Mouse (Mus musculus) embryonic facial prominence, embryonic 13.5 days (tissue): ENCODE data around the gene Nhlrc3. TPM values are rescaled to one million over a fixed set of nuclear protein-coding genes. Genes with fewer than 3 reads are reported as not detected.

Experiments used
- ATAC-seq: fragments of 200-750 bp; cut with Nextera tagmentation; 2 replicates; pipeline ENCODE4 v1.8.0; 2017; ENCODE audit warnings: low read depth; ENCODE audit not compliant: insufficient number of reproducible peaks, insufficient read depth, low FRiP score, low TSS enrichment
- H3K27ac ChIP-seq: fragments of 300-500 bp; sonication (generic); 2 replicates; pipeline ENCODE4 v1.5.1; 2015; ENCODE audit warnings: moderate library complexity, mild to moderate bottlenecking, inconsistent platforms
- H3K27me3 ChIP-seq: fragments of 300-500 bp; sonication (generic); 2 replicates; pipeline ENCODE4 v1.6.1; 2015; ENCODE audit warnings: mild to moderate bottlenecking, inconsistent platforms
- H3K36me3 ChIP-seq: fragments of 300-500 bp; sonication (generic); 2 replicates; pipeline ENCODE4 v1.6.1; 2015; ENCODE audit warnings: mild to moderate bottlenecking, inconsistent platforms
- H3K4me1 ChIP-seq: fragments of 300-500 bp; sonication (generic); 2 replicates; pipeline ENCODE4 v1.6.1; 2015; ENCODE audit warnings: inconsistent platforms
- H3K4me2 ChIP-seq: fragments of 300-500 bp; sonication (generic); 2 replicates; pipeline ENCODE4 v1.6.1; 2015; ENCODE audit warnings: moderate library complexity, mild to moderate bottlenecking, inconsistent platforms
- H3K4me3 ChIP-seq: fragments of 300-500 bp; sonication (generic); 2 replicates; pipeline ENCODE4 v1.5.1; 2015; ENCODE audit warnings: mild to moderate bottlenecking, inconsistent platforms
- H3K9ac ChIP-seq: fragments of 300-500 bp; sonication (generic); 2 replicates; pipeline ENCODE4 v1.6.1; 2015; ENCODE audit warnings: mild to moderate bottlenecking, inconsistent platforms
- H3K9me3 ChIP-seq: fragments of 300-500 bp; sonication (generic); 2 replicates; pipeline ENCODE4 v1.6.1; 2016; ENCODE audit warnings: inconsistent platforms
- WGBS: fragments of 180-500 bp; shearing (Covaris S2); methylation state at CpG from one replicate; pipeline ENCODE4 v1.1.7; 2015; ENCODE audit warnings: mixed read lengths; 5-methylcytosine and 5-hydroxymethylcytosine counted together
- polyA plus RNA-seq: library from polyadenylated mRNA; unstranded; fragments of >200 nt; fragmentation: Nextera tagmentation; extraction: Ambion mirVana; gene quantifications from 2 replicates; pipeline ENCODE4 v1.2.1, GENCODE M21; 2015

The Nhlrc3 gene
- polyA plus RNA-seq, 1 experiment from 2014 or later = 9.0 TPM

- H3K9ac ChIP-seq = no peak overlapping the region
- WGBS = 93% methylated on average over 5 of the region's 5 CpGs
- no peak for ATAC-seq
- H3K36me3 ChIP-seq = peaks cover 78% of the 10 kb centered on the region
- H3K9me3 ChIP-seq = no peaks in the 10 kb centered on the region
- H3K4me2 ChIP-seq = no peak overlapping the region
- peaks cover 4% of the 10 kb centered on the region; the same call in 1 of the 2 replicates for H3K4me1 ChIP-seq
- no peak overlapping the region for H3K27ac ChIP-seq
- H3K4me3 ChIP-seq = no peak overlapping the region
- no peaks in the 10 kb centered on the region for H3K27me3 ChIP-seq
Measured at GRCm38 (mm10) chr3:53472061-53472460, 8.9 kb upstream of the Nhlrc3 start.

DNA sequence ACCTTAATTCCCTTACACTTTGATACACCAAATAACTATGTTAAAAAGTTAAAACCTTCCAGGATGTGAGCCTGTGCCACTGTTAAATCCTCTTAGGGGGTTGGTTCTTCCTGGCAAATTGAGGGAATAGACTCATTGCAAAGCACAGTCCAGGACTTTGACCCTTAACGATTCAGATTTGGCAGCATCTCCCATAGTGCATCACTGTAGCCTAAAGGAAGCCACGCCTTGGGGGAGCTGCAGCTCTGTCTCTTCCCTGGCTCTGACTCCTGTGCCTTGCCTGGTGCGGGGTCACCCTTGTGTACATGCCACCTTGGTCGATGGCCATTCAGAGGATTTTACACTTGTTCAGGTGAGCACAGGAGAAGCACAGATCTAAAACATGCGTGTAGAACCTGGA lies 6.5 kb upstream of the Nhlrc3 start:
- Histone ChIP-seq H3K4me1 (peaks cover 26% of the 10 kb centered on the region), H3K9me3 (no peaks in the 10 kb centered on the region), H3K9ac (no peak overlapping the region), H3K4me3 (no peak overlapping the region), H3K27me3 (no peaks in the 10 kb centered on the region), H3K27ac (no peak overlapping the region), H3K36me3 (peaks cover 58% of the 10 kb centered on the region), H3K4me2 (no peak overlapping the region)
- no peak for ATAC-seq
- WGBS = 88% methylated on average over 5 of the region's 5 CpGs

GRCm38 (mm10) chr3:53467356-53467755 lies 4.2 kb upstream of the Nhlrc3 start:
- no peaks in the 10 kb centered on the region for H3K9me3 ChIP-seq
- no peak for ATAC-seq
- H3K9ac ChIP-seq = no peak overlapping the region
- H3K4me3 ChIP-seq = no peak overlapping the region
- 87% methylated on average over 5 of the region's 5 CpGs for WGBS
- peaks cover 35% of the 10 kb centered on the region for H3K36me3 ChIP-seq
- no peak overlapping the region for H3K4me2 ChIP-seq
- H3K4me1 ChIP-seq = peaks cover 27% of the 10 kb centered on the region
- no peak overlapping the region for H3K27ac ChIP-seq
- no peaks in the 10 kb centered on the region for H3K27me3 ChIP-seq

GRCm38 (mm10) chr3:53466481-53466880 lies 3.3 kb upstream of the Nhlrc3 start:
- H3K27me3 ChIP-seq = no peaks in the 10 kb centered on the region
- no peak for ATAC-seq
- peaks cover 27% of the 10 kb centered on the region for H3K36me3 ChIP-seq
- no peaks in the 10 kb centered on the region for H3K9me3 ChIP-seq
- H3K9ac ChIP-seq = 0 out of 2 replicates have a peak overlapping the region, but pooled peaks have one; percentile 7
- H3K4me2 ChIP-seq = peak overlapping the region; percentile 80
- 49% methylated on average over 9 of the region's 9 CpGs for WGBS
- H3K27ac ChIP-seq = no peak overlapping the region
- H3K4me3 ChIP-seq = no peak overlapping the region
- peaks cover 31% of the 10 kb centered on the region for H3K4me1 ChIP-seq

GRCm38 (mm10) chr3:53465330-53465729 lies 2.2 kb upstream of the Nhlrc3 start:
- H3K36me3 ChIP-seq = peaks cover 25% of the 10 kb centered on the region
- peak overlapping the region; percentile 85 for H3K4me3 ChIP-seq
- H3K27ac ChIP-seq = no peak overlapping the region
- ATAC-seq = no peak
- H3K27me3 ChIP-seq = no peaks in the 10 kb centered on the region
- H3K4me2 ChIP-seq = peak overlapping the region; percentile 80
- WGBS = 54% methylated on average over 6 of the region's 6 CpGs
- H3K4me1 ChIP-seq = peaks cover 31% of the 10 kb centered on the region
- H3K9ac ChIP-seq = peak overlapping the region; percentile 58
- no peaks in the 10 kb centered on the region for H3K9me3 ChIP-seq

DNA sequence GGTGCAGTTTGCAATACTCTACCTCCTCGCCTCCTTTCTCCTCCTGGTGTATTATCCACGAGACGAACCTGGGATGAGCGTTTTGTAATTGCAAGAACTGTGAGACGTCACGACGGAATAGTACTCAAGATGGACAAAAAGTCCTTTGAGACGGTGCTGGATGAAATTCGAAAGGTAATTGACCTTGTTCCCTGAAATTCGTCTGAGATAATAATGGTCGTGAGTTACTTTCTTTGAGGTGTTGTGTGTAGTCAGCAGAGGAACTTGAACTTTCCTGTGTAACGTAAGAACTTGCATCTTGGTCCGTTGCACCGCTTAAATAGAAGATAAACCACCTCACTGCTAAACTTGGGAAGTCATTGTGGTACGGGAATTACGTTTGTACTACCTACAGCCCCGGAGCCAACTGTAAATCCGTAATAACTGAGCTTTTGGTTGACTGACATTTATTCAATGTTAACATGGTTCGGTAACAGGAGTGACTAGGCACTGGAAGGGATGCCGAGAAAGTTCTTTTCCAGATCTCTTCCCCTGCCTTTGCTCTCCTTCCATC lies 1.1 kb upstream of the Nhlrc3 start:
- no peaks in the 10 kb centered on the region for H3K9me3 ChIP-seq
- peaks cover 21% of the 10 kb centered on the region for H3K36me3 ChIP-seq
- H3K27ac ChIP-seq = peak overlapping the region; percentile 89; the same call in 1 of the 2 replicates
- no peak for ATAC-seq
- peak overlapping the region; percentile 80 for H3K4me2 ChIP-seq
- H3K9ac ChIP-seq = peak overlapping the region; percentile 94
- under 1% methylated on average over 20 of the region's 20 CpGs for WGBS
- no peaks in the 10 kb centered on the region for H3K27me3 ChIP-seq
- peak overlapping the region; percentile 85 for H3K4me3 ChIP-seq
- H3K4me1 ChIP-seq = peaks cover 31% of the 10 kb centered on the region

- Histone ChIP-seq H3K27me3 (no peaks in the 10 kb centered on the region), H3K9me3 (no peaks in the 10 kb centered on the region), H3K27ac (peak overlapping the region; percentile 89), H3K4me1 (peaks cover 31% of the 10 kb centered on the region), H3K4me3 (peak overlapping the region; percentile 85), H3K9ac (peak overlapping the region; percentile 94), H3K4me2 (peak overlapping the region; percentile 80), H3K36me3 (peaks cover 17% of the 10 kb centered on the region)
- ATAC-seq = peak; percentile 52
- 1% methylated on average over 35 of the region's 35 CpGs for WGBS
Measured at GRCm38 (mm10) chr3:53463765-53464114, 608 bp upstream of the Nhlrc3 start.

DNA sequence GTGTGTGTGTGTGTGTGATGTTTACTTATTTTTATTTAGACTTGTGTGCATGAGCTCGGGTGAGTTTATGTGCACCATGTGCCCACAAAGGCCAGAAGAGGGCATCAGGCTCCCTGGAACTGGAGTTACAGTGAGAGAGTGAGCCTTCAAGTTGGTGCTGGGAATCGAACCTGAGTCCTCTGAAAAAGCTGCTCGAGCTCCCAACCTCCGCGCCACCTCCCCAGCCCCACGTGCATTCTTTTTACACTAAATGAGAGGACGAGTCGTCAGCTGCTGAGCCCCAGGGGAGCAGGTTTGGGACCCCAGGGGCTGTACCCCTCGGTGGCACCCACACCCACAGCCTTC lies 459 bp downstream of the Nhlrc3 start:
- no peak; the same call in 1 of the 2 replicates for ATAC-seq
- peaks cover 31% of the 10 kb centered on the region for H3K4me1 ChIP-seq
- H3K4me2 ChIP-seq = peak overlapping the region; percentile 80
- H3K27ac ChIP-seq = peak overlapping the region; percentile 89
- 4% methylated on average over 9 of the region's 9 CpGs for WGBS
- H3K9me3 ChIP-seq = no peaks in the 10 kb centered on the region
- H3K36me3 ChIP-seq = peaks cover 24% of the 10 kb centered on the region
- H3K4me3 ChIP-seq = peak overlapping the region; percentile 85
- peak overlapping the region; percentile 94 for H3K9ac ChIP-seq
- H3K27me3 ChIP-seq = no peaks in the 10 kb centered on the region

GRCm38 (mm10) chr3:53460106-53460505 lies 3.0 kb downstream of the Nhlrc3 start:
- 83% methylated on average over 9 of the region's 9 CpGs for WGBS
- Histone ChIP-seq H3K27ac (no peak overlapping the region), H3K4me2 (no peak overlapping the region), H3K9me3 (no peaks in the 10 kb centered on the region), H3K4me3 (no peak overlapping the region), H3K4me1 (peaks cover 8% of the 10 kb centered on the region), H3K36me3 (peaks cover 48% of the 10 kb centered on the region), H3K9ac (no peak overlapping the region), H3K27me3 (no peaks in the 10 kb centered on the region)
- ATAC-seq = no peak

GRCm38 (mm10) chr3:53457750-53458149 lies 5.4 kb downstream of the Nhlrc3 start:
- H3K9ac ChIP-seq = no peak overlapping the region
- no peak overlapping the region for H3K4me2 ChIP-seq
- H3K27me3 ChIP-seq = no peaks in the 10 kb centered on the region
- H3K36me3 ChIP-seq = peaks cover 72% of the 10 kb centered on the region
- H3K4me1 ChIP-seq = peaks cover 4% of the 10 kb centered on the region; the same call in 1 of the 2 replicates
- H3K27ac ChIP-seq = no peak overlapping the region
- 79% methylated on average over 5 of the region's 5 CpGs for WGBS
- no peak overlapping the region for H3K4me3 ChIP-seq
- no peaks in the 10 kb centered on the region for H3K9me3 ChIP-seq
- no peak for ATAC-seq

- H3K36me3 ChIP-seq = peaks cover 84% of the 10 kb centered on the region
- WGBS = 72% methylated on average over 7 of the region's 7 CpGs
- ATAC-seq = no peak
Measured at GRCm38 (mm10) chr3:53454984-53455383, 8.1 kb downstream of the Nhlrc3 start.

GRCm38 (mm10) chr3:53454561-53454960 lies 8.6 kb downstream of the Nhlrc3 start:
- 92% methylated on average over 6 of the region's 6 CpGs for WGBS
- Histone ChIP-seq H3K4me2 (no peak overlapping the region), H3K9me3 (no peaks in the 10 kb centered on the region), H3K27ac (no peak overlapping the region), H3K4me1 (no peaks in the 10 kb centered on the region), H3K36me3 (peaks cover 81% of the 10 kb centered on the region), H3K4me3 (no peak overlapping the region), H3K27me3 (no peaks in the 10 kb centered on the region), H3K9ac (no peak overlapping the region)
- no peak for ATAC-seq

More at GRCm38 (mm10) chr3:53454984-53455383, 8.1 kb downstream of the Nhlrc3 start:
- H3K27me3 ChIP-seq = no peaks in the 10 kb centered on the region
- no peak overlapping the region for H3K9ac ChIP-seq
- no peaks in the 10 kb centered on the region for H3K4me1 ChIP-seq
- H3K4me3 ChIP-seq = no peak overlapping the region
- no peak overlapping the region for H3K4me2 ChIP-seq
- H3K9me3 ChIP-seq = no peaks in the 10 kb centered on the region
- H3K27ac ChIP-seq = no peak overlapping the region
